Mouse (Mus musculus) C2C12 (cell line): ENCODE results near the gene Sgf29.

Experiments
- CTCF ChIP-seq: IDR thresholded peaks from one replicate; pipeline ENCODE4 v1.5.1; 2011; ENCODE audit not compliant: control insufficient read depth, insufficient read depth, insufficient read length
- FOSL1 ChIP-seq: IDR thresholded peaks from one replicate; pipeline ENCODE4 v1.8.0; 2011; ENCODE audit warnings: mild to moderate bottlenecking, low read length; ENCODE audit not compliant: poor library complexity, insufficient read depth, severe bottlenecking
- MAX ChIP-seq: IDR thresholded peaks from one replicate; pipeline ENCODE4 v1.6.1; 2011; ENCODE audit warnings: mild to moderate bottlenecking, control low read depth
- MYOD1 ChIP-seq: IDR thresholded peaks from one replicate; pipeline ENCODE4 v1.6.1; 2011; ENCODE audit warnings: low read depth; ENCODE audit not compliant: control insufficient read depth, insufficient read length
- MYOG ChIP-seq: IDR thresholded peaks from one replicate; pipeline ENCODE4 v1.6.1; 2011; ENCODE audit not compliant: control insufficient read depth, insufficient read length; ENCODE audit errors: extremely low read depth
- USF1 ChIP-seq: IDR thresholded peaks from one replicate; pipeline ENCODE4 v1.6.1; 2011; ENCODE audit warnings: low read depth, mild to moderate bottlenecking, control low read depth, moderate library complexity

- no peak for TF ChIP-seq CTCF
- TF ChIP-seq MYOD1, result no peak
- TF ChIP-seq MAX, result no peak
- TF ChIP-seq MYOG, result no peak
- TF ChIP-seq USF1, result no peak
- TF ChIP-seq FOSL1, result no peak
Observed at GRCm38 (mm10) chr7:126601896-126602295, 47.2 kb upstream of the Sgf29 start.
